Mouse (Mus musculus) forebrain, postnatal 0 days (tissue): ENCODE measurements at regions not wholly inside any gene's neighbourhood (a gene's known extent, or its start where the extent isn't known, plus 50 kb on each side); places are given as distances from the start of the nearest gene placed in this dataset.

Source experiments
- ATAC-seq: fragments of 200-750 bp; cut with Nextera tagmentation; 2 replicates; pipeline ENCODE4 v1.8.0; 2017; ENCODE audit warnings: mild to moderate bottlenecking, moderate library complexity
- DNase-seq: peaks from one replicate; pipeline ENCODE4 v3.0.0-alpha.2; 2015
- H3K27ac ChIP-seq: fragments of 300-500 bp; sonication (generic); 2 replicates; pipeline ENCODE4 v1.5.1; 2014; ENCODE audit warnings: low read depth, mild to moderate bottlenecking, antibody characterized with exemption, low read length, moderate library complexity, mixed read lengths
- H3K27me3 ChIP-seq: fragments of 300-500 bp; sonication (generic); 2 replicates; pipeline ENCODE4 v1.6.1; 2014; ENCODE audit warnings: mild to moderate bottlenecking, low read length, mixed read lengths; ENCODE audit not compliant: insufficient read depth
- H3K36me3 ChIP-seq: fragments of 300-500 bp; sonication (generic); 2 replicates; pipeline ENCODE4 v1.6.1; 2014; ENCODE audit warnings: mild to moderate bottlenecking, moderate library complexity; ENCODE audit not compliant: insufficient read depth
- H3K4me1 ChIP-seq: fragments of 300-500 bp; sonication (generic); 2 replicates; pipeline ENCODE4 v1.6.1; 2014; ENCODE audit warnings: antibody characterized with exemption; ENCODE audit not compliant: insufficient read depth
- H3K4me2 ChIP-seq: fragments of 300-500 bp; sonication (generic); 2 replicates; pipeline ENCODE4 v1.6.1; 2014; ENCODE audit warnings: low read depth, mild to moderate bottlenecking, moderate library complexity
- H3K4me3 ChIP-seq: fragments of 300-500 bp; sonication (generic); 2 replicates; pipeline ENCODE4 v1.5.1; 2014; ENCODE audit warnings: low read depth, low read length, mixed read lengths
- H3K9ac ChIP-seq: fragments of 300-500 bp; sonication (generic); 2 replicates; pipeline ENCODE4 v1.6.1; 2014; ENCODE audit warnings: mild to moderate bottlenecking
- H3K9me3 ChIP-seq: fragments of 300-500 bp; sonication (generic); 2 replicates; pipeline ENCODE4 v1.6.1; 2016; ENCODE audit warnings: low read length
- CTCF ChIP-seq: sonication (generic); IDR thresholded peaks from 2 replicates; pipeline ENCODE4 v1.5.1; 2016; ENCODE audit warnings: antibody characterized with exemption, control low read depth, low read depth
- WGBS: fragments of 180-500 bp; shearing (Covaris S2); extraction: QIAGEN DNeasy Blood & Tissue Kit; methylation state at CpG from one replicate; pipeline ENCODE4 v1.1.7; 2014; 5-methylcytosine and 5-hydroxymethylcytosine counted together

DNA sequence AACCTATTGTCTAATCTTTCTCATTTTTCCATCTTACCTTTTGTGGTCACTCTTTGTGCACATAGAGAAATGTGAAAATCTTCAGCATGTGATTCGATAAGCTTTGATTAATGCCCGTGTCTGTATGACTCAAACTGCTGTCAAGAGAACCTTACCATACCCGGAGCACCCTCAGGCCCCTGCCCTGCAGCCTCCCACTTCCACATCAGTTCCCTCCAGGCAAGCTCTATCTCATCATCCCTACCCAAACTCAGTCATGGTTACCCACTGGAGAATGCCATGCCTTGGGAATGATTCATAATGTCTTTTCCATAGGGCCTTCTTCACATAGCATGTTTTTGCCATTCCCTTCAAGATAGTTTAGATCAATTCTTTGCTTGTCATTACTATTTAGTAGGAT lies 62.0 kb upstream of the Tmem178 start:
- Histone ChIP-seq H3K9ac (no peak overlapping the region), H3K9me3 (no peaks in the 10 kb centered on the region), H3K27ac (no peak overlapping the region), H3K27me3 (no peaks in the 10 kb centered on the region), H3K4me3 (no peak overlapping the region), H3K4me2 (no peak overlapping the region), H3K4me1 (peaks cover 9% of the 10 kb centered on the region), H3K36me3 (no peaks in the 10 kb centered on the region)
- no peak for TF ChIP-seq CTCF
- ATAC-seq (no peak), DNase-seq (no peak)
- WGBS = 93% methylated on average over 3 of the region's 3 CpGs

DNA sequence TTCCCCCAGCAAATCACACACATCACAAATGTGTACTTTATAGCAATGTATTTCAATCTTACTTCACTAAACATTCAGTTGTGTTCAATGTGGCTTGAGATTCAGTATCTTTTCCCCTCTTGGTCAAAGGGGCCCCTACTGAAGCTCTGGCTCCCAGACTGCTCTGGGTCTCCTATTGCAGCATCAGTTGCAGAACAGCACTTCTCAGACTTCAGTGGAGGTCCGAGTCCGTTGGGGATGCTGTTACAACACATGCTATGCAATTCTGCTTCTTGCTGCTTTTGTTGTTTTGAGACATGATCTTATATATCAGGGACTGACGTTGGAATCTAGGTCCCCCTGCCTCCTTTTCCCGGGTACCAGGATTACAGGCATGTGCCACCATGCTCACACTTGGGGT lies 64.1 kb upstream of the Tmem178 start:
- no peak for ATAC-seq

DNA sequence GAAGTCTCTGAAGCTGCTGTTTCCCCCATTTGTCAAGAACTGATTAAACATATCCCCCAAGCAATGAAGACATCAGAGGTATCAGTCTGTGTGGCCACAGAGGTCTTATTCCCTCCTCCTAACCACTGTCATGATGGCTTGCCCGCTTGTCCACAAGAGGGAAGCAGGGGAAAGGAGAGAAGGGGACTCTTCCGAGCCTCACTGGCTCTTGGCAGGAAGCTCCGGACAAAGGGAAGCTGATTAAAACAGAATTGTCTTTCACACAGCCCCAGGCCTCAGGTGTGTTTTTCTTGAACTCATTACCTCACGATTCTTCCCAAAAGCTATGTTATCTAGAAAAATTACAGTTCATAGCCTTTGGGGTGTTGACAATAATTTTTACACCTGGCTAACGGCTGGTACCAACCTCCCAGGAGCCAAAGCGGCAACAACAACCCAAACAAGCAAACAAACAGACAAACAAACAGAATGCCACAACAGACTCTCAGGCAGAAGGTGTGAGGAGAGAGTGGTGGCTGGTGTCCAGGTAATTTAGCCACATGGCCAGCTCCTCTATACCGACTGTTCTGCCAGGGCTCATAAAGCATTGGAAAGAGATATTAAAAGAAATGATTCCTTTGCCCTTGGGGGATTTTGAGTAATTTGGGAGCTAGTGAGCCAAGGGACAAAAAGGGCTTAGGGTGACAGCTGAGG lies 68.9 kb upstream of the Tmem178 start:
- WGBS = 26% methylated on average over 7 of the region's 7 CpGs

More for the DNA sequence above, 64.1 kb upstream of the Tmem178 start:
- Histone ChIP-seq H3K4me3 (no peak overlapping the region), H3K9me3 (no peaks in the 10 kb centered on the region), H3K4me1 (no peaks in the 10 kb centered on the region), H3K36me3 (no peaks in the 10 kb centered on the region), H3K9ac (no peak overlapping the region), H3K27ac (no peak overlapping the region), H3K27me3 (no peaks in the 10 kb centered on the region), H3K4me2 (no peak overlapping the region)
- DNase-seq = no peak
- no peak for TF ChIP-seq CTCF
- WGBS = 90% methylated on average over 4 of the region's 4 CpGs

DNA sequence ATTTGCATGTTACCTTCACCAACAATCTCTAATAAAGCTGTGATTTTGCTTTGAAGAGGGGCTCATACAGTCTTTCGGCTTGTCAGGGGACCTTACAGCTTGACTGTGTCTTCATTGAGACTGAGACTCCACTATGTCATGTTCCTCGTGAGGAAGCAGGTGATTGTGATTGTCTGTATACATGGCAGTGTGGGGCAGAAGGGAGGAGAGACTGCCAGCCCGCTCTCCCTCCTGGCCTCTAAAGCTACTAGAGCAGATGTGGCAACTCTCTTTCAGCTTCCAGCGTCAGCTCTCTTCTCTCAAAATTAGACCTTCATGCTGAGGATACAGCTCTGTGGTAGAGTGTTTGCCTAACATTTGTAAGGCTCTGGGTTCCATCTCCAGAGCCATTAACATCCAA lies 73.5 kb upstream of the Tmem178 start:
- Histone ChIP-seq H3K27me3 (no peaks in the 10 kb centered on the region), H3K4me1 (no peaks in the 10 kb centered on the region), H3K4me3 (no peak overlapping the region), H3K9me3 (no peaks in the 10 kb centered on the region), H3K27ac (no peak overlapping the region), H3K9ac (no peak overlapping the region), H3K4me2 (no peak overlapping the region), H3K36me3 (no peaks in the 10 kb centered on the region)
- 64% methylated on average over 4 of the region's 4 CpGs for WGBS
- no peak for ATAC-seq
- DNase-seq = no peak
- TF ChIP-seq CTCF = no peak

More for the DNA sequence above, 68.9 kb upstream of the Tmem178 start:
- Histone ChIP-seq H3K9me3 (no peaks in the 10 kb centered on the region), H3K27ac (no peak overlapping the region), H3K36me3 (no peaks in the 10 kb centered on the region), H3K4me1 (no peaks in the 10 kb centered on the region), H3K9ac (no peak overlapping the region), H3K27me3 (no peaks in the 10 kb centered on the region), H3K4me3 (no peak overlapping the region), H3K4me2 (no peak overlapping the region)
- peak; percentile 46 for DNase-seq
- peak; percentile 61 for TF ChIP-seq CTCF
- ATAC-seq = peak; percentile 38

DNA sequence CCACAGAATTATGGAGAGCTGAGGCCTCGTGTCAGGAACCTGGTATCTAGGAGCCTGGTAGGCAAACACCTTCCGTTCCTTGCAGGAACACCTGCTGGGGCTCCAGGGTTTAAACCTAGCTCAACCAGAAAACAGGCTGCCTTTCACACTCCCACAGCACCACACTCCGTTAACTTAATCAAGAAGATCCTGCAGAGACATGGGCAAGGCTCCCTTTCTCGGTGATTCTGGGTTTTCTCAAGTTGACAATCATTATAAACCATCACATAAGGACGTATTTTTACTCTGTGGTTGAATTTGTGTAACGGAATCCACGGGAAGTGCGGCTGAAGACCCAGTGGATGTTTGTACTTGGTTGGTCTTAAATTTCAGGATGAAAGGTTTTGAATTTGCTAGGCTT lies 82.1 kb upstream of the Tmem178 start:
- Histone ChIP-seq H3K9ac (no peak overlapping the region), H3K4me1 (no peaks in the 10 kb centered on the region), H3K4me3 (no peak overlapping the region), H3K36me3 (no peaks in the 10 kb centered on the region), H3K4me2 (no peak overlapping the region), H3K9me3 (no peaks in the 10 kb centered on the region), H3K27ac (no peak overlapping the region), H3K27me3 (no peaks in the 10 kb centered on the region)
- DNase-seq (no peak), ATAC-seq (no peak)
- 89% methylated on average over 8 of the region's 8 CpGs for WGBS
- no peak for TF ChIP-seq CTCF

DNA sequence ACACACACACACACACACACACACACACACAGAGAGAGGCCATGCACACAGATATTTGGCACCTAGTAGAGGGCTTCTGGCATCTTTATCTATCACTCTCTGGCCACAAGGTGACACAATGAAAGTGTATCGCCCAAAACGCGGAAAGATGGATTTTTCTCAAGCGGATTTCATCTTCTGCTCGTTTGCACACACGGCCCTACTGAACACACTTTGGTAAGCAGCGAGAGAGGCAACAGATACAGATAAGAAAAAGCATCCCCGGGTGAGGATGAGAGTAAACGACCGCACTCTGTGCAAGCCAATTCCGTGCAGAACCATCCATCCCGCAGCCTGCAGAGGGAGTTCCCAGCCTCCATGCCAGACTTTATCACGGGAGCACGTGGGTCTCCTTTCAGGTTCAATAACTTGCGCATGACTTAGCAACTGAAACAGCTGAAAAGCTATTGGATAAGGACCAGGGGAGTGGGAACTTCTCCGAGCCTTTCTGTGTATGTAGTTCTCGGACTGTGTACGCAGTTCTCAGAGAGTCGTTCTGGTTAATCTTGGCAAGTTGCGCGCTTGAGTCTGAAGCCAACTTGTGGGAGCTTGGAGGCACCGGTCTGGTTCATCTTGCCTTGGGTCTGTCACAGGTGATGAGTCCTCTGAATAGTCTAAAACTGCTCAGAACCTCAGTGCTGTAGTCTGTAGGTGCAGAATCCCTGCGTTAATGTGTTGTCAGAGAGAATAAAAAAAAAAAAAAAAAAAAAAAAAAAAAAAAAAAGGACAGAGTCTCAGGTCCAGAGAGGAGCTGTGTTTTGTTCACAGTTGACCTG lies 97.2 kb upstream of the Tmem178 start:
- Histone ChIP-seq H3K9me3 (no peaks in the 10 kb centered on the region), H3K27ac (no peak overlapping the region), H3K4me3 (peak overlapping the region; percentile 13), H3K9ac (no peak overlapping the region), H3K27me3 (no peaks in the 10 kb centered on the region), H3K36me3 (no peaks in the 10 kb centered on the region), H3K4me2 (peak overlapping the region; percentile 50), H3K4me1 (no peaks in the 10 kb centered on the region)
- WGBS = 38% methylated on average over 23 of the region's 23 CpGs
- TF ChIP-seq CTCF = peak; percentile 54
- DNase-seq (peak; percentile 81), ATAC-seq (peak; percentile 88)

DNA sequence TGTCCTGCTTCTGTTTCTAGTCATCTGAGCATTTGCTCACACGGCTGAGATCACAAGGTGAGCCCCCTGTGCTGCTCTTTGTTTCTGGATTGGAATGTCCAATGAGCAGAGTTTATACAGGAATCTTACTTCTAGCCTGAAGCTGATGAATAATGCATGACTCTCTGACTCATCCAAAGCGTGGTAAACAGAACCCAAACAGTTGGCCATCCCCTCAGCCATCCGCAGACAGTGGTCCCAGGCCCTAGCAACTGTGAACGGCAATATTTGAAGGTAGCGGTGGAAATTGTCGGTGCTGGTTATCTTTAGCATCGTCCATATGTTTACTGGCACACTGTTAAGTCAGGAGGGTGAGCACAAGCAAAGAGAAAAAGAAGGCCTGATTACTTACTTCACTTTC lies 99.1 kb upstream of the Tmem178 start:
- no peak for DNase-seq
- TF ChIP-seq CTCF = no peak
- ATAC-seq = no peak
- Histone ChIP-seq H3K27me3 (no peaks in the 10 kb centered on the region), H3K36me3 (no peaks in the 10 kb centered on the region), H3K4me3 (no peak overlapping the region), H3K9ac (no peak overlapping the region), H3K4me2 (no peak overlapping the region), H3K4me1 (no peaks in the 10 kb centered on the region), H3K27ac (no peak overlapping the region), H3K9me3 (no peaks in the 10 kb centered on the region)
- 37% methylated on average over 7 of the region's 7 CpGs for WGBS
